In genomic region chr8:84429014-84429413, GRCm38 (mm10) we compare ENCODE assay signal across 17 mouse cellular contexts.
"Had no signal": no experiment of that assay in that cellular context is flagged by ENCODE, and none has a peak within 500 bp of the region (broad histone marks: within the 10 kb centered on the region; RNA-seq: fewer than 3 reads in every experiment).

No protein-coding gene starts in this region.

- ATAC-seq: midbrain, embryonic 16.5 days had no signal

- H3K4me2 ChIP-seq: lung, embryonic 14.5 days; midbrain, embryonic 12.5 days; neural tube, embryonic 13.5 days; neural tube, embryonic 15.5 days had no signal

- H3K27ac ChIP-seq: midbrain, embryonic 12.5 days; neural tube, embryonic 13.5 days; neural tube, embryonic 15.5 days had no signal

- H3K9ac ChIP-seq: lung, embryonic 14.5 days; midbrain, embryonic 12.5 days; neural tube, embryonic 13.5 days; neural tube, embryonic 15.5 days had no signal

- DNase-seq: lung, adult 18-20 months; lung, embryonic 14.5 days; lung, postnatal 10 days; lung, postnatal 4 days; midbrain, embryonic 14.5 days; retina, postnatal 1 day; right cerebral cortex, postnatal 4 days; spleen, adult 18-20 months; thymus, adult 18-20 months; thymus, postnatal 14 days; thymus, postnatal 36 days had no signal

- H3K4me3 ChIP-seq: midbrain, embryonic 10.5 days; midbrain, embryonic 12.5 days; myocyte; neural tube, embryonic 13.5 days; neural tube, embryonic 15.5 days had no signal

- H3K27me3 ChIP-seq: midbrain, embryonic 12.5 days; neural tube, embryonic 13.5 days; neural tube, embryonic 15.5 days had no signal

- H3K9me3 ChIP-seq: midbrain, embryonic 10.5 days; midbrain, embryonic 12.5 days; neural tube, embryonic 13.5 days; neural tube, embryonic 15.5 days had no signal
